Mouse (Mus musculus): ENCODE data around the gene Slc28a2. TPM values are rescaled to one million over a fixed set of nuclear protein-coding genes. Genes with fewer than 3 reads are reported as not detected.
"Not testable (repeated sequence)": the region's sequence is repeated elsewhere in the genome, so short reads cannot be mapped to it uniquely, and the experiment has no call there.

Slc28a2 gene
- polyA plus RNA-seq, 1 experiment from 2014 or later, result not detected

DNA sequence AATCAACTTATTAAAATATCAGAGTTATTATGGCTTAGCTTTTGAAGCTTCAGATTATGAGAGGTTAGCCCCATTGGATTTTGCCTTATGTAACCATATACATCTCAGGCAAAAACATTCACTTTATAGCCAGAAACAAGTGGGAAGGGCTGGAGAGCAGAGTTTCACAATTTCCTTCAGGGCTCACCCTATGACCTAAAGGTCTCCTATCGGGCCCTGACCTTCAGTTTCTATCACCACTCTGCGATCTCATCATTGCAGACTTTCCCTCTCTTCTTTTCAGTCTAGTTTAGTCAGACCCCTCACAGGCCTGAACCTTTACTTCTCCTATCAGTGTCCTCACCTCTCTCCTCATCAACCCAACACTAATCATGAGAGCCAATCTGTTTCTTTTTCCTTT is 18.7 kb upstream of the Slc28a2 start:
- no peak overlapping the region for H3K4me3 ChIP-seq
- ATAC-seq (ENCODE audit: insufficient number of reproducible peaks, insufficient read depth, low FRiP score, low TSS enrichment, low read depth), result no peak
- H3K9me3 ChIP-seq, result no peaks in the 10 kb centered on the region
- no peaks in the 10 kb centered on the region for H3K27me3 ChIP-seq
- no peak overlapping the region for H3K27ac ChIP-seq
- WGBS, result 82% methylated on average over 2 of the region's 2 CpGs
- no peak overlapping the region for H3K4me2 ChIP-seq
- no peak overlapping the region for H3K9ac ChIP-seq
- no peaks in the 10 kb centered on the region for H3K36me3 ChIP-seq
- no peaks in the 10 kb centered on the region for H3K4me1 ChIP-seq

DNA sequence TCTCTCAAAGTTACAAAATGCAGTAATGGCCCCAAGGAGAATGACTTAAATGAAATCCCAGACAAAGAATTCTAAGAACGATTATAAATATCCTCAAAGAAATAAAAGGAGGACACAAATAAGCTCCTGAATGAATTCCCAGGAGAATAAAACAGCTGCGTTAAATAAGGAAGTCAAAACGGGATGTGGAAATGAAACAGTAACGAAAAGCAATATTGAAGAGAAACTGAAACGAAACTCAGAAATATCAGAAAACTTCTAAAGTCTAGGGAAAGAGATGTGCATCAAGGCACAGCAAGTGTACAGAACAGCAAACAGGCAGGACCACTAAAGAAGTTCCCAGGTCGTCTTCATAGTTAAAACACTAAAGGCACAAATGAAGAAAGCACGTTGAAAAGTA is 17.3 kb upstream of the Slc28a2 start:
- Histone ChIP-seq H3K4me3 (no peak overlapping the region), H3K36me3 (no peaks in the 10 kb centered on the region), H3K9ac (no peak overlapping the region), H3K4me1 (no peaks in the 10 kb centered on the region), H3K27me3 (no peaks in the 10 kb centered on the region), H3K27ac (no peak overlapping the region), H3K9me3 (no peaks in the 10 kb centered on the region), H3K4me2 (no peak overlapping the region)
- ATAC-seq (ENCODE audit: insufficient number of reproducible peaks, insufficient read depth, low FRiP score, low TSS enrichment, low read depth), result no peak
- WGBS, result 72% methylated on average over 7 of the region's 7 CpGs

DNA sequence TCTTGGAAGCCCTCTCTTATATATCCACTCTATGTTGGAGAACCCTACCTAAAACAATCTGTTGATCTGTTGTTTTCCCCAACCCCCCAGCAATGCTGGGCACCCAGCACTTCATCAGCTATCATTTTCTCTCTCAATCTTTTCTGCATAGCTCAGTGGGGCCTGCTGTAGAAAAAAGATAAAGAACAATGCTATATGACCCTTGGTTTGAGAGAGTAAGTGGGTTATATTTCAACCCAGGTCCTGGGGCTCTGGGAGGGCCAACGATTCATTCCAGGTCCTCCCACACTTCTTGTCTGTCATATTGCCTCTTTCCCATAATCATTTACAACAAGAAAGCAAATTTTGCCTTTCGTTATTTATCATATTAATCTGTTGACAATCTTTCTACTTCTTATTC is 368 bp downstream of the Slc28a2 start:
- WGBS, result 86% methylated on average over 2 of the region's 2 CpGs
- ATAC-seq (ENCODE audit: insufficient number of reproducible peaks, insufficient read depth, low FRiP score, low TSS enrichment, low read depth); H3K27ac ChIP-seq; H3K4me3 ChIP-seq; H3K9me3 ChIP-seq; H3K4me1 ChIP-seq; H3K9ac ChIP-seq; H3K27me3 ChIP-seq; H3K4me2 ChIP-seq; H3K36me3 ChIP-seq: not testable (repeated sequence)

DNA sequence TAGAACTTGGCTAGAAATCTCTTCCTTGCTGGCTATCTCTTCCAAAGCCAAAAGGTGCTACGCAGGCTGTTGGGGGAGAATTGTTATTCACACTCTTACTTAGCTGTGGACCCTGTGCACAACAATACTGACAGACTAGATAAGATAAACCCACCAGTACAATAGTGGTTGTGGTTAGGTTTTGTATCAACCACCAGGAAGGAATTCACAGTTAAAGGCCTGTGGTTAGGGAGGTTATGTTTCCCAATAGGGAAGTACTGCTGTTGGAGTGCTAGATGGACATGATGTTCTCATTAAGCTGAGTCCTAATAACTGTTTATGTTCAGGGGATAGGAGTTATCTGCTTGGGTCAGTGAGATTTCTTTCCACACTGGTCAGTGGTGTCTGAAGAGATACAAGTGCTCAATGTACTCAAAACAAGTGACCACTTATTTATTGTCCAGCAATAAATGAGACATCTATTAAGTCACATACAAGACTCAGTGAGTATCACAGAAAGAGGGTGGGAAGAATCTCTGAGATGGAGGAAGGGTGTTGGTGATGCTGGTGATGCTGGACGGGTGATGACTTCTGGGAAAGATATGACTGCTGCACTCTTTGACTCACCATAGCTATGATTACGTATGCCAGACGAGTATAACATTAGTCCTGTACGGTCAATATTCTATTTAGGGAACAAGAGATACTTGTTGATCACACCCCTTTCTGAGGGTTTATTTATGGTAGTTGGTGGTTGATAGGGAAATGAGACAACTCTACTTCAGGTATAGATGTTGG is 12.6 kb downstream of the Slc28a2 start:
- H3K36me3 ChIP-seq; H3K27me3 ChIP-seq; H3K4me1 ChIP-seq; ATAC-seq (ENCODE audit: insufficient number of reproducible peaks, insufficient read depth, low FRiP score, low TSS enrichment, low read depth); H3K9ac ChIP-seq; H3K4me3 ChIP-seq; H3K27ac ChIP-seq; H3K4me2 ChIP-seq; H3K9me3 ChIP-seq: not testable (repeated sequence)
- 90% methylated on average over 5 of the region's 5 CpGs for WGBS

DNA sequence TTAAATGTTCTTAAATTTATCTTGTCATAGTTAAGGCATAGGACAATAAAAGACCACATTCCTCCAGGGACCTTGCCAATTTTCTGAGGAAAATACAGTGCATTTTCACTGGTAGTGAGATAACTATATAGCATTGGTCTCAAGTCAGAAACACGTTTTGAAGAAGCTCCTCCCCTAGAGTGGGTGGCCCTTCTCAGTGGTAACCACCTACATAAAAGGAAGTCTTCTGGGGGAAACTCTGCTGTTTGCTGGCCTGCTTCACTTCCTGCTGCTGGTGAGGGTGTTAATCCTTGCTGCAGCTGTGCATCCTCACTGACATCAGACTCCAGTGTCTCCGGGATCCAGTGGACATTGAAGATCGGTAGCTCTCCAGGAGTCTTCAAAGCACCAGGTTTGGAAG is 14.2 kb downstream of the Slc28a2 start:
- H3K27me3 ChIP-seq; H3K4me2 ChIP-seq; ATAC-seq (ENCODE audit: insufficient number of reproducible peaks, insufficient read depth, low FRiP score, low TSS enrichment, low read depth); H3K9ac ChIP-seq; H3K36me3 ChIP-seq; H3K27ac ChIP-seq; H3K4me3 ChIP-seq; H3K9me3 ChIP-seq; H3K4me1 ChIP-seq: not testable (repeated sequence)
- WGBS, result 4% methylated on average over 1 of the region's 3 CpGs

DNA sequence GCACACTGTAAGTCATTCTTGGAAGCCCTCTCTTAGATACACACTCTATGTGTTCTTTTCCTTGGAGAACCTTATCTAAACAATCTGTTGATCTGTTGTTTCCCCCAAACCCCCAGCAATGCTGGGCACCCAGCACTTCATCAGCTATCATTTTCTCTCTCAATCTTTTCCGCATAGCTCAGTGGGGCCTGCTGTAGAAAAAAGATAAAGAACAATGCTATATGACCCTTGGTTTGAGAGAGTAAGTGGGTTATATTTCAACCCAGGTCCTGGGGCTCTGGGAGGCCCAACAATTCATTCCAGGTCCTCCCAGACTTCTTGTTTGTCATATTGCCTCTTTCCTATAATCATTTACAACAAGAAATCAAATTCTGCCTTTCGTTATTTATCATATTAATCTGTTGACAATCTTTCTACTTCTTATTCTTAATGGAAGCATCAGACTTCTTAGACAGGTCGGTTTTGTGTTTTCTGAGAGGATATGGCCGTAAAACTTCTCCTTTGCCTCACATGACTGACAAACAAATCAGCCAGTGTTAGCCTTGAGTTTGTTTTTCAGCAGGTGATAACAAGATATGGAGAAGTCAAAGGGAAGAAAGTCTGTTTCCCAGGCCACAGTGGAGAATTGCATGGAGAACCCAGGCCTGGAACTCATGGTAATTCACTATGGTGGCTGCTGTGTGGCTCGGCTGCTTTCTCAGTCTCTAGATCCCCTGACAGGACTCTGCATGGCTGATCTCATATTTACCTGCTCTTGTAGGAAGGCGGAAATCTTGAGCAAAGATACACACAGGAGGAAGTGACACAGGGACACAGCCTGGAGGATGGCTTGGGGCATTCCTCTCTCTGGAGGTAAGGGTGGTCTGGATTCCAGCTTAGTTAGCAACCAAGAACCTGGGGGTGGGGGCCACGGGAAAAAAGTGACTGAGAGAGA is 15.0 kb downstream of the Slc28a2 start:
- no peaks in the 10 kb centered on the region for H3K27me3 ChIP-seq
- WGBS, result 77% methylated on average over 7 of the region's 7 CpGs
- H3K9ac ChIP-seq, result no peak overlapping the region
- no peaks in the 10 kb centered on the region for H3K9me3 ChIP-seq
- H3K4me2 ChIP-seq, result no peak overlapping the region
- no peaks in the 10 kb centered on the region for H3K4me1 ChIP-seq
- H3K27ac ChIP-seq, result no peak overlapping the region
- no peak for ATAC-seq (ENCODE audit: insufficient number of reproducible peaks, insufficient read depth, low FRiP score, low TSS enrichment, low read depth)
- H3K4me3 ChIP-seq, result no peak overlapping the region
- H3K36me3 ChIP-seq, result no peaks in the 10 kb centered on the region

DNA sequence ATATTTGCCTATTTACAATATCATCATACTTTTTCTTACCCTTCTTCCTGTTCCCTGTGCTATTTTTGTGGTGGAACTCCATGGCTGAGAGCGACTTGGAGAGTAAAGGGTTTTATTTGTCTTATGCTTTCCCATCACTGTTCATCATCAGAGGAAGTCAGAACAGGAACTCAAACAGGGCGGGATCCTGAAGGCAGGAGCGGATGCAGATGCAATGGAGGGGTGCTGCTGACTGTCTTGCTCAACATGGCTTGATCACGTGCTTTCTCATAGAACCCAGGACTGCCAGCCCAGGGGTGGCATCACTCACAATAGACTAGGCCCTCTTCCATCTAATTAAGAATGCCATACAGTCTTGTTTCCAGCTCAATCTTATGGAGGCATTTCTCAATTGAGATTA is 24.1 kb downstream of the Slc28a2 start:
- no peak for ATAC-seq (ENCODE audit: insufficient number of reproducible peaks, insufficient read depth, low FRiP score, low TSS enrichment, low read depth)

DNA sequence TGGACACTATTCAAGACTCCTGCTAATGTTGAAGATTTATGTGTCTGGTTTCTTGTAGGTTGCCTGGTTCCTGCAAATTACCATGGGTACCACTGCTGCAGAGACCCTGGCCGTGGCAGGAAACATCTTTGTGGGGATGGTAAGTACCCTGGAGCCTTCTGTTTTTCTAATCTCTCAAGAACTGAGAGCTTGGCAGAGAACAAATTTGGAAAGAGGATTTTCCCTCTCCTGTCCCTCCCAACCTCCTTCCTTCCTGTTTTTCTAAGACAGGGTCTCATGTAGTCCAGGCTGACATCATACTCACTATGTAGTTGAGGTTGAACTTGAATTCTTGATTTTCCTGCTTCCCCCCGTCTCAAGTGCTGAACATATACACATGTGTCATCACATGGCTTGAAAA is 26.1 kb downstream of the Slc28a2 start:
- no peak overlapping the region for H3K9ac ChIP-seq
- H3K4me2 ChIP-seq, result no peak overlapping the region
- H3K27ac ChIP-seq, result no peak overlapping the region
- H3K4me1 ChIP-seq, result no peaks in the 10 kb centered on the region
- no peak for ATAC-seq (ENCODE audit: insufficient number of reproducible peaks, insufficient read depth, low FRiP score, low TSS enrichment, low read depth)
- 66% methylated on average over 2 of the region's 2 CpGs for WGBS
- no peaks in the 10 kb centered on the region for H3K36me3 ChIP-seq
- no peaks in the 10 kb centered on the region for H3K9me3 ChIP-seq
- no peak overlapping the region for H3K4me3 ChIP-seq
- H3K27me3 ChIP-seq, result no peaks in the 10 kb centered on the region

More for the DNA sequence above, 24.1 kb downstream of the Slc28a2 start:
- H3K27ac ChIP-seq, result no peak overlapping the region
- H3K27me3 ChIP-seq, result no peaks in the 10 kb centered on the region
- H3K9ac ChIP-seq, result no peak overlapping the region
- H3K9me3 ChIP-seq, result no peaks in the 10 kb centered on the region
- no peaks in the 10 kb centered on the region for H3K36me3 ChIP-seq
- H3K4me3 ChIP-seq, result no peak overlapping the region
- H3K4me1 ChIP-seq, result no peaks in the 10 kb centered on the region
- no peak overlapping the region for H3K4me2 ChIP-seq
- WGBS, result 84% methylated on average over 4 of the region's 4 CpGs

DNA sequence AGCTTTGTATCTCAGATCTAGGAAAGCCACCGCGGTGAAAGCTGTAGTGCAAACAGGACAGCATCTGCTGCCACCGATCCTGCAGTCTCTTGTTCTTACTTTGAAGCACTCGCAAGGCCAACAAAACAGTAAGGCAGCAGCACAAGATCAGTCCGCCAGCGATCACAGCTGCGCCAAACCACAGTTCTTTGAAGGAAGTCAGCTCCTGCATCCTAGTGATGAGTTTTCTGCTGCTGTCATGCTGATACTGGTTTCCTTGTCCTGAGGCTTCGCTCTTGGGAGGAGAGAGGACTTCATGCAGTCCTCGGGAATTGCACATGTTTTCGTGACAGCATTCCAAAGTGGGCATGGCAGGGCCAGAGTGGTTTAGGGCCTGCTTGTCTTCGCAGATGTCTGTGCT is 40.6 kb downstream of the Slc28a2 start:
- H3K4me3 ChIP-seq, result peak overlapping the region; percentile 56
- H3K36me3 ChIP-seq, result no peaks in the 10 kb centered on the region
- H3K27me3 ChIP-seq, result peaks cover 4% of the 10 kb centered on the region; the same call in 1 of the 2 replicates
- peak overlapping the region; percentile 95 for H3K4me2 ChIP-seq
- 27% methylated on average over 11 of the region's 11 CpGs for WGBS
- ATAC-seq (ENCODE audit: insufficient number of reproducible peaks, insufficient read depth, low FRiP score, low TSS enrichment, low read depth), result no peak
- no peaks in the 10 kb centered on the region for H3K9me3 ChIP-seq
- H3K9ac ChIP-seq, result peak overlapping the region; percentile 69
- H3K27ac ChIP-seq, result no peak overlapping the region
- peaks cover 7% of the 10 kb centered on the region for H3K4me1 ChIP-seq

DNA sequence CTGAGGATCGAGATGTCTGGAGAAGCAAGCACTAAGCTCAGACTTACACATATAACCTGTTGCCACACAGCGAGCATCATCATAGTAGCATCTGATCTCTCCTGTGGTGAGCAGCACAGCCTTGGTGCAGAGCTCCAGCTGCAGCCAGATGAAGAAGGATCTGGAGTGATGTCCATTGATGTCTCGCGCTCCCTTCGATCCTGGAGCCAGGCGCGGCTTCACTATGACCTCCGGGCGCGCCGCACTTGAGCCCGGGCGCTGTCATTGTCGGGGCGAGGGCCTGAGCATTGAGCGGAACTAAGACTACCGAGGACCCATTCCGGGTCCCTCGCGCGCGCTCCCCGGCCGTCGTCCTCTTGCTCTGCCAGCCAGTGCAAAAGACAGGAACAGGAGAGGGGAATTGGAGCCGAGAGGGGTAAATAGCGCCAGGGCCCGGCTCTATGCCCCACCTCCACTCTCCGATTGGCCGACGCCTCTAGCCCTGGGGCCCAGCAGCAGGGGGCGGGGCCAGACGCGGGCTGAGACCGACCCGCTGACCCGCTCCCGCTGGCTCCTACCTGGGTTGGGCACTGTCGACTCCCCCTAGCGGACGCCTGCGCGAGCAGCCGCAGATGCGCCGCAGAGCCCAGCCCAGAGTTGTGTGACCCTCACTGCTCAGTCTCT is 41.2 kb downstream of the Slc28a2 start:
- peak; percentile 99 for ATAC-seq (ENCODE audit: insufficient number of reproducible peaks, insufficient read depth, low FRiP score, low TSS enrichment, low read depth)
- under 1% methylated on average over 45 of the region's 46 CpGs for whole genome bisulfite sequencing
- Histone ChIP-seq H3K9me3 (no peaks in the 10 kb centered on the region), H3K27ac (no peak overlapping the region), H3K36me3 (no peaks in the 10 kb centered on the region), H3K4me2 (peak overlapping the region; percentile 95), H3K9ac (peak overlapping the region; percentile 69), H3K27me3 (peaks cover 4% of the 10 kb centered on the region; the same call in 1 of the 2 replicates), H3K4me1 (peaks cover 7% of the 10 kb centered on the region), H3K4me3 (peak overlapping the region; percentile 56)

DNA sequence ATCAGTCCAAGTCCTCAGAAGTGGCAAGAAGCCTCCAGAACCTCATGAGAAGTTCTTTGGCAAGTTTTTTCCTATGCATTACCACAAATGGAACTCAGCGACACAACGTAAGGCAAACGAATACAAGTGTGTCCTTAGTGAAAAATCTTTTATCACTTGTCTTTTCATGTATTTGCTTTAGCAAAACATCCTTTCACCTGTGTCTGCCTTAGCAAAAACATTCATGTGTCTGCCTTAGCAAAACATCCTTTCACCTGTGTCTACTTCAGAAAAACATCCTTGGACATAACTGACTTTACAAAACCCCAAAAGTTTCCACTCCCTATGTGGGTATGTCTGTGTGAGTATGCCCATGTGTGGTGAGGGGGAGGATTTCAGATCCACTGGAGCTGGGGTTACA is 42.9 kb downstream of the Slc28a2 start:
- peaks cover 7% of the 10 kb centered on the region for H3K4me1 ChIP-seq
- no peak overlapping the region for H3K27ac ChIP-seq
- WGBS, result 94% methylated on average over 3 of the region's 3 CpGs
- H3K36me3 ChIP-seq, result no peaks in the 10 kb centered on the region
- H3K9me3 ChIP-seq, result no peaks in the 10 kb centered on the region
- H3K4me2 ChIP-seq, result no peak overlapping the region
- no peak for ATAC-seq (ENCODE audit: insufficient number of reproducible peaks, insufficient read depth, low FRiP score, low TSS enrichment, low read depth)
- peaks cover 4% of the 10 kb centered on the region; the same call in 1 of the 2 replicates for H3K27me3 ChIP-seq
- H3K4me3 ChIP-seq, result no peak overlapping the region
- H3K9ac ChIP-seq, result no peak overlapping the region
